Mouse (Mus musculus): ENCODE data around the gene Ano4.

Gene Ano4

DNA sequence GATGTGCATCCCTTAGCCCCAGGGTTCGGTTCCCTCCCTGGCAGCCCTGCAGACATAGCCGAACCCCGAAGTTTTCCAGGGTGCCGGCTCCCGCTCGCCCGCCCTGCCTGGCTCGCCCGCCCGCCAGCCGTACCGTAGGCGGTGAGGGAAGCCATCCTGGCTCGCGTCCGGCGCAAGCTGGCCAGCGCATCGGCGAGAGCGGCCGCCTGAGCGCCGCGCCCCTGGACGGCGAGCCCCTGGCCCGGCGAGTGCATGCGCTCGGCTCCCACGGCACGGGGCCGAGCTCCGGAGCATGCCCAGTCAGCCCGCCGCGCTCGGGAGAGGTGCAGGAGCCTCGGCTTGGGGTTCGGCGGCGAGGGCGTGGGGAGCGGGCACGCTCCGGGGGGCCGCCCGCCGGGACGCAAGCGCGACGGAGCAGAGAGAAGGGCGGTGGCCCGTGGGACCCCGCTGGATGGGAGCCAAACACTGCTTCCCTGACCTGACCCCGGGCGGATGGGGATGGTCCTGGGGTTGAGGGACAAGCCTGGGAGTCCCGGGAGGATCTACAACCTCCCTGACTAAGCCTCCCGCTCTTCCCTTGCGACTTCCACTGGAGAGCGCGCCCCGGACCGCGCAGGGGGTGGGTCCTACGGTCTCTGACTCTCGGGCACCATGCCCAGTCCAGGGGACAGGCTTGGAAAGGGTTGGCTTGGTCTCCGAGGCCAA lies at the start of gene Ano4:
Gene Ano4, minus strand, starts transcription at position 272 of the 705 bp plus-strand sequence.
- peak; percentile 22 to 66 for DNase-seq (ENCODE audit: low spot score in 2 of 2)

DNA sequence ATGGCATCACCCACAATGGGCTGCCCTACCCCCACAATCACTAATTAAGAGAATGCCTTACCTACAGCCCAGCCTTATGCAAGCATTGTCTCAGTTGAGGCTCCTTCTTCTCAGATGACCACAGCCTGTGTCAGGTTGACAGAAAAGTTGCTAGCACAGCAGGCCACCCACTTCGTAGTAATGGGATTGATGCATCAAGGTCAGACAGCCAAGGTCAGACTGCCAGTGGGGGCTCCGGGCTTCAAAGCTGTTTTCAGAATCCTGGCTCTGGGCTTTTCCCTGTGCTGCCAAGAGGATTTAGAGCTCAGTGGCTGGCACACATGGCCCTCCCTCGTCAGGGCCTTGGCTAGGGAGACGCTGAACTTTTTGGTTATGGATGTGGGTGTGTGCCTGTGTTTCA lies 48.1 kb upstream of the Ano4 start:
- no peak for DNase-seq (ENCODE audit: low spot score in 2 of 2)

DNA sequence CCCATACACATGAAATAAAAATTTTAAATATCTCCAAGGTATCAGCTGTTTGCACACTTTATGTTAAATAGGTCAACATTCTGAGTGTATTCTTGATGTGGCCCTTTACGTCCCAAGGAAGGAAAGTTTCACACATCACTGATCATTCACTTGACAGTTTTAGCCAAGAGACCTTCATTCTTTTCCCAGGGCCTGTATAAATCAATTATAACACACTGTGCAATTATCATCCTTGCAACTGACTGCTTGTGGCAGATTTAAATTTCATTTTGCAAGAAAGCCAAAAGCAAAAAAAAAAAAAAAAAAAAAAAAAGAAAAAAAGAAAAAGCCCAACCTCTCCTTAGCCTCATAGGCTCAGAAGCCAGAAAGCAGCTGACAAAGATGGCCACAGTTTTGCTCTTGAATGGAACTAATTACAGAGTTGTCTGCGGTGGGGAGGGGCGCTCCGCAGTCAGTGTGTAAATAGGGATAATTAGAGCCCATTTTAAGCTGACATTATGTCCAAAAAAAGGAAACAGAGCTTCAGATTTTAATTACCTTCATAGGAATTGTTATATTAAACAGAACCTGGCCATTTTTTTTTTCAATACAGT lies 47.1 kb upstream of the Ano4 start:
- DNase-seq (ENCODE audit: low spot score in 2 of 2): no peak

DNA sequence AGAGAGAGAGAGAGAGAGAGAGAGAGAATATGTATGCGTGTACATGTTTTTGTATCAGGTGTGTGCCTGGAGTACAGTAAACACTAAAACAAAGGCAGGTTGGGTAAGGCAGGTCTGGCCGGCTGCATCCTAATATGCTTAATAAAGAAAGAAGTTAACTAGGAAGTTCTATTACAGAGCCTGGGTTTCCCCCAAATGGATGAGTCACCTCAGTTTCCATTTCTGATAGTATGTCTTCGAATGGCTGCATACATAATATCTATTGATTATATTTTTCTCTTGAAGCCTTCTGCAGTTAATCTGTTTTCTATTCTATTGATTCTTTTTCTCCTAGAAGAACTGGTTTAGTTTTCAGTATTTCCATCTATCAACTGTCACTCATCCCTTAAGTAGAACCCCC lies 41.9 kb upstream of the Ano4 start:
- DNase-seq (ENCODE audit: low spot score in 2 of 2): no peak

DNA sequence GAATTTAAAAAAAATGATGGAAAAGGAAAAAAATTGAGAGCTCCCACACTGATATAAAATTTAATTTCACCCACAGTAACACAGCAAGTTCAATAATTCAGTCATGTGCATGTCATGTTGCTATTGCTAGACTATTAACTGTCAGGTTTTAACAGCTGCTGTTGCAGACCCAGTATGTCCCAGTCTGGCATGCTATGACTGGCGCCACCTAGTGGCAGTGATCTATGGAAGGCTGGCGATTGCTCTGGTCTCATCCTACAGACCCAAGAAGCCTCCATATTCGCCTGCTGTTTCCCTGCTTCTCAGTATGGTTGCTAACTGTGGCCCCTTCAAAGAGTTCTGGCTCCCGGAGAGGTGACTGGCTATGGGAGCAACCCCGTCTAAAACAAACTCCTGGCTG lies 38.9 kb upstream of the Ano4 start:
- DNase-seq (ENCODE audit: low spot score in 2 of 2): peak; percentile 36 to 76

DNA sequence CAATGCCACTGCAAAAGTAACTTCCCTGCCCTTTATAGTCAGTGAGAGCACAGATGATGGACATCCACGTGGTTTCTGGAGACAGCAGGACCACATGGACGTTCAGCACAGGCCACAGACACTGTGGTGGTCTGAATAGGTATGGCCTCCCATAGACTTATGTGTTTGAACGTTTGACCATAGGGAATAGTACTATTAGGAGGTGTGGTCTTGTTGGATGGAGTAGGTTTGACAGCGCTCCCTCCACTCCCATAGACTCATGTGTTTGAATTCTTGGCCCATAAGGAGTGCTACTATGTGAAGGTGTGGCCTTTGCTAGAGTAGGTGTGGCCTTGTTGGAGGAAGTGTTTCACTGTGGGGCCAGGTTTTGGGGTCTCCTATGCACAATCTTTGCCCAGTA lies 33.2 kb upstream of the Ano4 start:
- no peak for DNase-seq (ENCODE audit: low spot score in 2 of 2)

DNA sequence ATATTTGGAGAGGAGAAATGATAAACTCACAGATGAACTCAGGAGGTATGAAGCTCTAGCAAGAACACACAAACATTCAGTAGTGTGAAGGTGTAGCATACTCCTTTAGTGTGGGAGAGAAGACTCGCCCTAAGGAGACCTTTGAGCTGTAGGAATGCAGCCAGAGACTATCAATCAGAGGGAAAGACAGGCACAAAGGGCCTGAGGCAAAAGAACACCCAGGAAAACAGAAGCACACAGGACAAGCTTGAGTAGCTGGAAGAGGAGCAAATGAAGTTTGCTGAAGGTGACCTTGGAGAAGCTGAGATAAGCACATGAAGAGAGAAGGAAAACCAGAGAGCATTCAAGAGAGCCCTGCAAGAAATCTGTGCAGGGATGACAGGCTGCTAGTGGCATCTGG lies 25.5 kb upstream of the Ano4 start:
- no peak for DNase-seq (ENCODE audit: low spot score in 2 of 2)

DNA sequence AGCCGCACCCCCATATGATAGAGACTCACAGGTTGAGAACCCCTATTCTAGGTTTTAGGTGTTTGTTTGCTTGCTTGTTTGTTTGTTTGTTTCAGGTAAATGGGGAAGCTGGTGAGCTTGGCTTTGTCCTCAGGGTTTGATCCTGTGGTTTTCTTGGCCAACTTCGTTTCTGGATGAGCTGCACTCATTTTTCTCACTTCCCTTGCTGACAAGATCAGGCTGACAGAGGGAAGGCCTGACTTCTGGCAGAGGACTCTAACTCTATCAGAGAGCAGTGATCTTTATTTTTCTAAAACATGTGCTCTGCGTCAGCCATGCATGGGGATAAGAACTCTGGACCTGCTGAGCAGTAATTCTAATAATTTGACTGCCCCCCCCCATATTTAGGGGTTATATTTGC lies 14.4 kb upstream of the Ano4 start:
- no peak for DNase-seq (ENCODE audit: low spot score in 2 of 2)

DNA sequence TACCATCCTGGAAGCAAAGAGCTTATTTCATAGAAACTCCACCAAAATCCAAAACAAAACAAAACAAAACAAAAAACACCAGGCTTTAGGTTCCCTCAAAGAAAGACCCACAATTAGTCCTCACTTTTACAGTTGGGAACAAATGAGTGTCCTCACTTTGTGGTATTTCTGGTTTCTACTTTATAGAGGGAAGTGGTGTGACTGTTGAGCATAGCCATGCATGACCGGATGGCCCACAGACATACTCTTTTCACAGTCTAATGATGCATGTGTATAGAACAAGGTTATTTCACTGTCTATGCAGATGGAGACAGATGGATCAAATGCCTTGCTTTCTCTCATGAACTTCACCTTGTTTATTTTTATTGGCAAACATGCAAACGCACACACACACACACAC lies 10.1 kb upstream of the Ano4 start:
- DNase-seq (ENCODE audit: low spot score in 2 of 2): no peak

DNA sequence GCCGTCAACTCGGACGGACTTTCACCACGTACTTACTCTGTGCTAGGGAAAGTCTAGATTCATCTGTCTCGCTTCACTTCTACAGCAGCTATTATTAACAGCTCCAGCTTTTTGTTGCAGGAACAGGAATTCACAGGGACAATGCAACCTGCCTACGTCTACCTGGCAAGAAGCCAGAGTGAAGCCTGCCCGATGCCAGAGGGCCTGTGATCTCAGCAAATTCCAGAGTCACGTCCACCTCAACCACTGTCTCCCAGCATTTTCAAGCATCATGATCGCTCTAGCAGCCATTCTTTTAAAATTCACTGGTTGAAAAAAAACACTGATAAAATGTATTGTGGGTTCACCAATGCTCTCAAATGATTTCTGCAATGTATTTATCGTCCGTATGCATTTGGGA lies 6.9 kb upstream of the Ano4 start:
- no peak for DNase-seq (ENCODE audit: low spot score in 2 of 2)

DNA sequence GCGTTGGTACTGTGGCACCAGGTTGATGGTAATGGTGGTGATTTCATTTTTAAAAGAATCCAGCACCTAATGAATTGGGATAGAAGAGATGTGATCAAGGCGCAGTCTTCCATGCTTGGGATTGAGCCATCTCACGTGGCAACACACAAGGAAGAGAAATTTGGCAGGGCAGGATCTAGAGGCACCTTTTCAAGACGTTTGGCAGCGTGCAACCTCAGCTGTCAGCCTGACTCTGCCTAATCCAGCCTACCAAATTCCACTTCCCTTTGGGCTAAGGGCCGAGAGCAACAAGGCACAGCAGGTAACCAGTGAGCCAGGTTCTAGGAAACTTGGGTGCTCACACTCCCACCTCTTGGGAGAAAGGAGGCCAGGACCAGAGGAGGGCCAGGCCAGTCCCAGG lies 1.0 kb upstream of the Ano4 start:
- no peak for DNase-seq (ENCODE audit: low spot score in 2 of 2)

DNA sequence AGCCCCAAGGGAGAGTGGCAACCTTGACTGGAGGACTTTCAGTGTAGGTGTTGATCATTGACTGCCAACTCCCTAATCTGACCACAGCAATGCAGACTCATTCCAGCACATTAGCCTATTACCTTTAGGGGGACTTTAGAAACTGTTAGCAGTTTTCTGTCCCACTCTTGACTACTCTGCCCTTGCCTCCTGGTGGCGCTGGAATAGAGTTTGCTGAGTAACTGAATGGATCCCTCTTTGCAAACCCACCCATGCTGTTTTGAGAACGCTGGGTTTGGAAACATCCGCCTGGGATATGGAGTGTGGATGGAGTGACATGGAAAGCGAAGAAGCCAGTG lies 603 bp upstream of the Ano4 start:
- no peak for DNase-seq (ENCODE audit: low spot score in 2 of 2)

DNA sequence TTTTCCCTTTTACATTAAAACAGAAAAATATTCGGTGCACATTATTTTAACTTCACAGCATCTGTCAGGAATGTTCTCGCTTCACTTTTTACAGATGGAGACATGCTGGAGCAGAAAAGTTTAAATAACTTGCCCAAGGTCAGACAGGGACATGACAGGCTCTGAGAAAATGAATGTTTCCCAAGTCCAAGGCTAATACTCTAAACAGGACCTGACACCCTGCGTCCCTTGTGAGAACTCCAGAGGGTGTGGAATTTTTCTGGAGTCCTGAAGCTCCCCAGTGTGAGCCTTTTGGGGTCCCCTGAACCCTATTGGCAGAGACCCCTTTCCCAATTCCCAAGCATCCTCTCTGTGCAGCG lies 451 bp downstream of the Ano4 start:
- DNase-seq (ENCODE audit: low spot score in 2 of 2): no peak

DNA sequence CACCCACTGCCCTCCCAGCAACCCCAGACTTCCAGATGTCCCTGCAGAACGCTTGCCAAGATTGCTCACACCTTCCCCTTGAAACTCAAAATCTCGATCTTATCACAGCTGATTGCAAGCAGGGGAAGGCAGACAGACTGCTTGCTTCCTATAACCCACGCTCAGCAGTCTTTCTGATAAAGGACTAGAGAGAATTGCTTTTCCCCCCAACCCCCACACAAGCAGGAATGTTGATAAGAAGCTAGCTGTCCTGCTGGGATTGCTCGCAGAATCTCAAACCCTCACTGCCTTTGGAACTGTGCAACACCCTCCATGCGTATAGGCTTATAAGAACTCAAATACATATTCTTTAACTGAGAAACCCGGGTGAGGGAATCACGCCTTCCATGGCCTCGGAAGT lies 846 bp downstream of the Ano4 start:
- no peak for DNase-seq (ENCODE audit: low spot score in 2 of 2)

DNA sequence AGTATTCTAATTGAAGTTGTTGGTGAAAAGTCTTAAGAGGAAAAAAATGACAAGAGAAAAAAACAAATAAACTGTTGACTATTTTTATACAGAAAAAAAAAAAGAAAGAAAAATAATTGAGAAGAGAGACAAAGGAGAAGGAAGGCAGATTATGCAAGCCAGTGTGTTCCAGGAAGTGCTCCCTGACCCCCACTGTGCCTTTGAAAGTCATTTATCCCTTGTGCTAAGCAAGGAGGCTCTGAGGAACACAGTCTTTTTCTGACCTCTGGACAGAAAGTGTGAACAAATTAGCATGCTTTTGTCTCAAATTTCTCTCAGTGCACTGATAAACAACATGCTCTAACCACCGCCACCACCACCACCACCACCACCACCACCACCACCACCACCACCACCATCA lies 14.3 kb downstream of the Ano4 start:
- DNase-seq (ENCODE audit: low spot score in 2 of 2): no peak

DNA sequence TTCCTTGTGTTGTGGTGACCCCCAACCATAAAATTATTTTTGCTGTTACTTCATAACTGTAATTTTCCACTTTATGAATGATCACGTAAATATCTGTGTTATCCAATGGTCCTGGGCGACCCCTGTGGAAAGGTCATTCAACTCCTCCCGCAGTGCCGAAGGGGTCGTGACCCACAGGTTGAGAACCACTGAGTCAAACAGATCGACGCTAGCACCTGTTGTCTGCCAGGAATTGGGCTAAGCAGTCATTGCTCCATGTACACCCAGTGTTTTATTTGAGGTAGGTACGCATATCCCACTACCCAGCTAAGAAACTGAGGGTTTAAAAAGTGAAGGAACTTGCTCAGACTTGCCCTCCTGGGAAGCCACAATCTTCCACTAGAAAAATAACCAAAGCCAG lies 14.8 kb downstream of the Ano4 start:
- DNase-seq (ENCODE audit: low spot score in 2 of 2): no peak

DNA sequence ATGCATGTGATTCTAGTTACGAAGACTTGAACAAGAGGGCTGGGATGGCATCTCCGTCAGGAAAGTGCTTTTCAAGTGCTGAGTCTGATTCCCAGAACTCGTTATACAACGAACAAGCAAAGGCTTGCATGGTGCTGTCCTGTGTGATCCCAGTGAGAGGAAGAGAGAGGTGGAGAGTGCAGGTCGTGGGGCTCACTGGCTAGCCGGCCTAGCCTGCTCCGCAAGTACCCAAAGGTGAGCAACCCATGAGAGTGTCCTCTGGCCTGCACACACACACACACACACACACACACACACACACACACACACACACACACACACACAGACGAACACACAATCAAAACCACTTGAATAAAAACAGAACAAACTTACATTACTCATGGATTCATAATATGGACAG lies 15.7 kb downstream of the Ano4 start:
- no peak for DNase-seq (ENCODE audit: low spot score in 2 of 2)

DNA sequence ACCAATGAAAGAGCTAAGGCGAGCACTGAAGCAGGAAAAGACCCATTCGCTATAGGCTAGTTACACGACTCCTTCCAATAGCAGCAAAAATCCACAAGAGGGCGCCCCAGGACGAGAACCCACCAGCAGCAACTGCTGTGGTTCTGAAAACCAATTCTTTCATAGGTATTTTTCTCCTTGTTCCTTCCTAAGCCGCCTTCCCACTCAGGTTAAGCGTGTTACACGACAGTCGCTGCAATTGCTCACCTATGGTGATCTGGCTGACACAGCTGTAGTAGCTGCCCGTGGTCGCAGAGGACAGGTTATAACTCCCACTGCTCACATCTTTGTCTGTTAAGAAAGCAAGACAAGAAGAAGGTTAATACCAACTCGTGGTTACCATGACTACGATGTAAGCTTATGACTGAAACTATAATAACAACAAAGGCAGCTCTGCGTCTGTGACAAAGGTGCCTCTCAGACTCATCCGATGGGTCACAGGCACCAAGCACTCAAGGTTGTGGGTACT lies 17.5 kb downstream of the Ano4 start:
- peak; percentile 38 to 78 for DNase-seq (ENCODE audit: low spot score in 2 of 2)

DNA sequence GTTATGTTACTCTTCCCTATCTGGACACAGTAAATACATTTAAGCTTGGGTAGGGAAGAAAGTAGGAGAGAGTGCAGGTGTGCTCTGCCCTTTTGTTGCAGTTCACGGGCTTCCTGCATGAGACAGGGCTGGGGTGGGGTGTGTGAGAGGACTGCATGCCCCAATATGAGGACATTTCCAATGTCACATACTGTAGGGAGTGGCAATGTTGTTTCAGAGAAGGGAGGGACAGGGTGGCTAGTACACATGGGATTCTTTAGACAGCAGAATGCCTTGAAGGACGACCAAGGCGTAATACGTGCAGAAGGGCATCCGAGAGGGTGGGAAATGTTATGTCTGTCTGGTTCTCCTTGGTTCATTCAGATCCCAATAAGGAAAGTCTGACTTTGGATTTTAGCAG lies 18.2 kb downstream of the Ano4 start:
- DNase-seq (ENCODE audit: low spot score in 2 of 2): no peak

DNA sequence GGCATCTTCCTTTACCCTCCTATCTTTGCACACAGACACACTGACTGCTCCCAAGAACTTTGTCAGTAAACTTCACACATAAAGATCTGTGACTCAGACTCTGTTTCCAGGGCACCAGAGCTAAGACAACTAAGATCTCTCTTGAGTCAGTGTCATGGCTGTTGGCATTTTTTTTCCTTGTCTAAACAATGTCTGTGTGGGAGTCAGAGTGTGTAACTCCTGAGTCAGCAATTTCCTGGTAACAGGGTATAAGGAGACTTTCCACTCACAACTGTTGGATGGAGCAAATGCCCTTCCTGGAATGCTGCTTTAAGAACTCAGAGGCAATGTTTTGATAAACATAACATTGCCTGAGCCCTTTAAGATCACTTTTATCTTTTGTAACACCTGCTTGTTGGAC lies 37.0 kb downstream of the Ano4 start:
- DNase-seq (ENCODE audit: low spot score in 2 of 2): no peak

DNA sequence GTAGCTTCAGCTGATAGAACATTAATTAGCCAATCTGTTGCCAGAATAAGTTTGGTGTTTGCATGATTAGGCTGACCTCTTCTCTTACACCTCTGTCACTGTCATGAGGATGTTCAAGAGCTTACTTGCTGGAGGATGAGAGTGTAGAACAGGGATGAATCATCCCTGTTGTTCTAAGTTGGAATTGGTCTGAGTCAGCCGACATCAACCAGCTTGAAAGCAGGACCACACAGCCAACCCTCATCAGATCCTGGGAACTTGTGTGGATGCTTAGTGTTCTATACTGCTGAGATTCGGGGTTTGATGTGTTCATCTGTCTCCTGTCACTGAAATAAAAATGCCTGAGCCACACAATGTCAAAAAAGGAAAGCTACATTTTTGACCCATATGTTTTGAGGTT lies 44.2 kb downstream of the Ano4 start:
- DNase-seq (ENCODE audit: low spot score in 2 of 2): no peak

DNA sequence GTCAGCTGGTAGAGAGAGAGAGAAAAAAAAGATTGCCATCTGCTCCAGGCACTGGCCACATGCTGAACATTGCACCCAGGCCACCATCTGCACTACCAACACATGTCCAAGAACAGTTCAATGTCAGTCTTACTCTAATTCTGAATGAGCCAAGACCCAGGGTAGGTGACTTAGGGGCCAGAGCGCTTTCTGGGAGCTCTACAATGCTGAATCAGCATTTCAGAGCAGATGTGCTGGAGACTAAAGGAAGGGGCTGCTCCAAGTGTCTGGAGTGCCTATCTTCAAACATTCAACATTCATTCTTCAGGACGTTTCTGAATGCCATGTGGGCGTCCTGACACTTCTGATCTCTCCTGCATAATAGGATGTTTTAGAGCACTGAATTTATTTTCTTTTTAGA lies 51.8 kb downstream of the Ano4 start:
- no peak for DNase-seq (ENCODE audit: low spot score in 2 of 2)

DNA sequence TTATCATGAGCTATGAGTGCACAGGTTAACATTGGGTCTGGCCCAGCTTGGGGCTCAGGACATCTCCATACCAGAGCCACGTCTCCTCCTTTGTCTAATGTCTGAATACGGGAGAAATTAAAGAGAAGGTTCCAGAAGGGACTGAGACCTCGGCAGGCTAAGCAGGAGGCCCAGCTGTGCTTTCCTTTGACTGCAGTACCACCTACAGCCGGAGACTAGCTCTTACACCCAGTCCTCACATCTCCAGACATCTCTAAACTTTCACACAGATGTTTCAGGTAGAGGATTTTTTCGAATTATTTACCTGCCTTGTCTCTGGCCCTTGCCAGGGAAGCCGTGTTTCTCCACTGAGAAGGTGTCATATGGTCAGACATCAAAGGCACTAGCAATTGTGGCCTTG lies 53.9 kb downstream of the Ano4 start:
- no peak for DNase-seq (ENCODE audit: low spot score in 2 of 2)

DNA sequence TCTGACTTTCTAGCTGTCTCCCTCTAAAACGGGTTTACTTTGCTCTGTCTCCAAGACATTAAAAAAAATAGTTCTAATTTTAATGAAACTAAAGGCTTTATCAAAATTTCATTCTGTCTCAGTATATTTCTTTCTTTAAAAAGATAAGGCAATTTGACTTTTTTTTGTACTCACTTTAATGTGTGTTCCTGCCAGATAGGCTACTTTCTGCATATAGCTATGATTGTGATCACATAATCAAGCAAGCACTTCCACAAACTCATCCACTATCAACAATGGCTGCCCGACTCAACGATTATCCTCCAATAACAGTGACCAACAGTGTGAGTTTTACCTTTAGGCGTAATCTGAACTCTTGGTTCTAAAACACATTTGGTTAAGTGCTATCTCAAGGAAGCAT lies 55.3 kb downstream of the Ano4 start:
- DNase-seq (ENCODE audit: low spot score in 2 of 2): no peak

Measured in urinary bladder, postnatal 4 days (tissue).